Mouse (Mus musculus) ES-E14 (cell line): Measurements from ENCODE around the gene Lsm10.

Experiments used
- CHD2 ChIP-seq: IDR thresholded peaks from 2 replicates; pipeline ENCODE4 v1.6.1; 2014; ENCODE audit warnings: mild to moderate bottlenecking, low read depth, low read length, inconsistent platforms
- HCFC1 ChIP-seq: IDR thresholded peaks from 2 replicates; pipeline ENCODE4 v1.6.1; 2012; ENCODE audit warnings: low read length, inconsistent platforms, borderline replicate concordance; ENCODE audit not compliant: insufficient read depth

GRCm38 (mm10) chr4:126115871-126116521 is 19.6 kb downstream of the Lsm10 start:
- TF ChIP-seq CHD2 (no peak), HCFC1 (no peak)
